Mouse (Mus musculus): Measurements from ENCODE around the gene Dlx4. TPM values are rescaled to one million over a fixed set of nuclear protein-coding genes. Genes with fewer than 3 reads are reported as not detected.

Gene Dlx4
- total RNA-seq (2015; ENCODE audit: low replicate concordance) (not detected in 2 replicates), total RNA-seq (2017; ENCODE audit: low replicate concordance) (0.70 TPM in 1 of 2 replicates, not detected in the other)

DNA sequence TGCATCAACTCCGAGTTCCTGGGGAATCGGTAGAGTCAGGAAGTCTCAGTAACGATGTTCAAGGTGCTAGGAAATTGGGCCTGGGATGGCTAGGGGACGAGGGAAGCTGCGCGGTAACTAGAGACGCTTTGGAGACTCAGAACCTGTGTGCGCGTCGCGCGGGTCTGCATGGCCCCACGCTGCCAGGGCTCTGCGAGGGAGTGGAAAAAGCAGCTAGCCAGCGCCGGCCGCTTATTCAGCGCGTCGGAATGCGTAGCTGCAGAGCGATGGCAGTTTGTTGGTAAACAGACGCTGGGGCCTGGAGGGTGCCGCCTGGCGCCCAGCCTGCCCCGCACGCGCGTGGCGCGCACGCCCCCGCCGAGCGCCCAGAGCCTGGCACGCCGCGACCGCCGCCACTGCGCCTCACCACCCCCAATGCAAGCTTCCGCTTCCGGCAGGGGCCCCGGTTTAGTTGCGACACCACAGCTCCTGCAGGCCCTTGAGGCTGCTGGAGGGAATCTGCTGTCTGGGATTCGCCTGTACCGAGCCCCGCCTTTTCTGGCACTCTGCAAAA is at the start of gene Dlx4:
Dlx4 (minus strand) TSS at position 413 of the 553 bp plus-strand sequence.
- ATAC-seq (replicated peaks; ENCODE audit: low FRiP score, poor library complexity, severe bottlenecking), result no peak

- no peak for ATAC-seq (replicated peaks; ENCODE audit: low FRiP score, poor library complexity, severe bottlenecking)
These were observed 43.8 kb upstream of the Dlx4 start for GRCm38 (mm10) chr11:95189863-95190262.

DNA sequence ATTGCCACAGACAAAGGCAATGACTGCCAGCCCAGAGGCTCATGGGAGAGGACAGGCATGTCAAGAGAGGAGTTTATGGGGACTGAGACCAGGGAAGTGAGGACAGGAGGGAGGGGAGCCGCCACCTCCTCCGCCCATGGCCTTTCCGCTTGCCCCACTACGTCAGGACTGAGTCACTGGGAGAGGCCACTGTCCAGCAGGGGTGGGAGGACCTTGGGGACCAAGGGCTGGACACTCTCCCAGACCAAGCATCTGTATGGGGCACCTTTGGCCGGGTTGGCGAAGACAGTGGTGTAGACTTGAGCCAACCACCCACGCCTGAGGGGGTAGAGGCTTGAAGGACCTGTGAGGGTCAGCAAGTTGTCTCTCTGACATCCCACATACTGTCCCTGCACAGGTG is 40.8 kb upstream of the Dlx4 start:
- ATAC-seq (replicated peaks; ENCODE audit: low FRiP score, poor library complexity, severe bottlenecking), result no peak

GRCm38 (mm10) chr11:95185700-95186099 is 39.6 kb upstream of the Dlx4 start:
- ATAC-seq (replicated peaks; ENCODE audit: low FRiP score, poor library complexity, severe bottlenecking), result no peak

DNA sequence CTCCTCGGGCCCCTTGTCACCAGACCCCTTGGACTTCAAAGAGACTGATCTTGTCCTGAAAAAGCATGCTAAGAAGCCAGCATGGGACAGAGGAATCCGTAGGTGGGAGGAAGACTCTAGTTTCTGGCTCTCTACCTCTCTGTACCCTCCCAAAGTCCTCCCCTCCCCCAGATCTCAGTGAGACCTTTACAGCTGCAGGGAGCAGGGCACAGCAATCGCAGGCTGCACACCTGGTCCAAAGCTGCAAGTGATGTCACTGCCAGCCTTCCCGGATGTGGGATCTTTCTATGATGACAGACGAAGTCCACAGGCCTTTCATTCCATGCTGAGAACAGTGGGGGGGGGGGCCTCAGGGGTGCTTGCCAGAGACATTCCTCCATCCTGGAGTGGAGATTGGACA is 38.5 kb upstream of the Dlx4 start:
- ATAC-seq (replicated peaks; ENCODE audit: low FRiP score, poor library complexity, severe bottlenecking), result no peak

DNA sequence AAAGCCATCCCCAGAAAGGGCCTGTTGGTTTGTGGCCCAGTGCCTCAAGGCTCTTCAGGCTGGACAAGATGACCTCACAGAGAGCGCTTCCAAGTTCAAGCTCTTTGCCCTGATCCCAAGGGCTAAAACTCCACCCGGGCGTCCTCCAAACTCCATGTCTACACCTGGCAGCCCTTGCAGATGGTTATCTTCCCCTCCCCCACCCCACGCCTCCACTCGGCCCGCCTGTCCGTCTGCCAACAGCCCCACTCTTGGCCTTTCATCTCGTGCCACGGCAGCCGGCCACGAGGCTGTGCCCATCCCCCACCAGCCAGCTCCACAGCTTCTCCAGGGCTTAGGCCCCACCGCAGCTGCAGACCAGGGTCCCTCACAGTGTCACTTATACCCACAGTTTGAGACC is 33.2 kb upstream of the Dlx4 start:
- ATAC-seq (replicated peaks; ENCODE audit: low FRiP score, poor library complexity, severe bottlenecking), result no peak

DNA sequence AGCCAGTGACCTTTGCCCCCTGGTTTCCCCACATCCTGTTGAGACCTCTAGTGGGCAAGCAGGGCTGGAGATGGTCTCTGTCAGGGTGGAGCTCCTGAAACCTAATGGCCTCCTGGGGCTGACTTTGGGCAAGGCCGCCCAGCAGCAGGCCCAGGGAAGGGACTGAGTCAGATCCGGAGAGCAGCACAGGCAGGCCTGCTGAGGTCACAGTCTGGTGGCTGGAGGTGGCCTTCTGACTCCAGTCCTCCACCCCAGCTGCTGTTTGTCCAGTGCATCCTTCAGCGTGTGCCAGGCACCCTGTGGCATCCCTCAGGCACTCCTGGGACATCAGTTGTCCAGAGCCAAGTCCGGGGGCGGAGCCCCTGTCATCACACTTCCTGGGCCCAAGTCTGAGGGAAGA is 19.8 kb upstream of the Dlx4 start:
- ATAC-seq (replicated peaks; ENCODE audit: low FRiP score, poor library complexity, severe bottlenecking), result 0 out of 2 replicates have a peak, but pooled peaks have one; percentile 28

DNA sequence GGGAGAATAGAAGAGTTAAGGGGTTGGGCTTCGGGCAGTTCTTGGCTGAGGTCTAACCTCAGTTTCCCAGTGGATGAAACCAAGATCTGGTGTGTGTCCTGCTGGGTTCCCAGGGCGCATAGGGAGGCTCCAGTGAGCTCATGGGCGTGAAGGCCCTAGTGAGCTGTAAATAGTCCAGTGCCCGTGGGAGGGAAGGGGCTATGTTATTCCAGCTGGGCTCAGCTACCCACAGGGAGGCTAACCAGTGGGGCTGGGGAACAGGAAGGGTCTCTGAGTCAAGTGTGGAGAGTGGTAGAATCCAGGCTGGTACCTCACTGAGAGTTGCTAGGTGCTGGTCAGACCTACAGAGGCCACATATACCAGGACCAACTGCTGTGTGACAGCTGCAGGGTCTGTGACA is 15.6 kb upstream of the Dlx4 start:
- ATAC-seq (replicated peaks; ENCODE audit: low FRiP score, poor library complexity, severe bottlenecking), result no peak

DNA sequence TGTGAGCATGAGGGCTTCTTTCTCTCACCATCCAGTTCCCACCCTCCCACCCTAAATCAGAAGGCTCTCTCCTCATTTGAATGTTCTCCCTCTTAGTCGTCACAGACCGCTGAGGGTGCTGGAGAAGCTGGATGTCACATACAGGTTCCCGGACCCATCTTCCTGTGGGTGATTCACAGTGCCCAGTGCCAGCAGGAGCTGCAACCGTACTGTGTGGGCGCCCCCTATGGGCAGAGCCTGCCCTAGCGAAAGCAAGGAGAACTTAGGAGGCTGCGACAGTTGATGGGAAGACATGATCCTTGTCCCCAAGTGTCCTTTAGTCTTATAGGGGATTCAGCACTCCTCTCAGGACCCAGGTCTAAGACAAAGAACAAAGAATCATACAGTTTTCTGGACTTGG is 14.6 kb upstream of the Dlx4 start:
- ATAC-seq (replicated peaks; ENCODE audit: low FRiP score, poor library complexity, severe bottlenecking), result no peak

- no peak for ATAC-seq (replicated peaks; ENCODE audit: low FRiP score, poor library complexity, severe bottlenecking)
These were observed 13.8 kb upstream of the Dlx4 start for GRCm38 (mm10) chr11:95159763-95160371.

DNA sequence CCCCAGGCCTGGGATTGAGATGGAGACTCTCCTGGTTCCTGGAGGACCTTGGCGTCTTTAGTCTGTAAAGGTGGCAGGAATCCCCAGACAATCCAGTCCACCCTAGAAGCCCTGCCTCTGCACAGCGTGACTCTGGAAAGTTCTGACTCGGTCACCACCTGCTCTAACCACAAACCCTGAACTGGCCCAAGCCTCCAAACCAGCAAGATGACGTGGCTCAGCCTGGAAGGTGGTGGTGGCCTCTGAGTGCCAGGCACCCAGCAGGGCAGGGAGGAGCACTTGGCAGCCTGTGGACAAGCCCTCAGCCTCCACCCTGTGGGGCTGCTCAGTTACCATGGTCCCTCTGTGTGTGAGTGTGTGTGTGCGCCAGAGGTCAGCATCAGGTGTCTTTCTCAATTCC is 11.8 kb upstream of the Dlx4 start:
- no peak for ATAC-seq (replicated peaks; ENCODE audit: low FRiP score, poor library complexity, severe bottlenecking)

- ATAC-seq (replicated peaks; ENCODE audit: low FRiP score, poor library complexity, severe bottlenecking), result no peak
These were observed 11.3 kb upstream of the Dlx4 start for GRCm38 (mm10) chr11:95157356-95157755.

GRCm38 (mm10) chr11:95155511-95155910 is 9.4 kb upstream of the Dlx4 start:
- no peak for ATAC-seq (replicated peaks; ENCODE audit: low FRiP score, poor library complexity, severe bottlenecking)

GRCm38 (mm10) chr11:95153681-95154080 is 7.6 kb upstream of the Dlx4 start:
- no peak for ATAC-seq (replicated peaks; ENCODE audit: low FRiP score, poor library complexity, severe bottlenecking)

- ATAC-seq (replicated peaks; ENCODE audit: low FRiP score, poor library complexity, severe bottlenecking), result no peak
These were observed 7.1 kb upstream of the Dlx4 start for GRCm38 (mm10) chr11:95153116-95153515.

DNA sequence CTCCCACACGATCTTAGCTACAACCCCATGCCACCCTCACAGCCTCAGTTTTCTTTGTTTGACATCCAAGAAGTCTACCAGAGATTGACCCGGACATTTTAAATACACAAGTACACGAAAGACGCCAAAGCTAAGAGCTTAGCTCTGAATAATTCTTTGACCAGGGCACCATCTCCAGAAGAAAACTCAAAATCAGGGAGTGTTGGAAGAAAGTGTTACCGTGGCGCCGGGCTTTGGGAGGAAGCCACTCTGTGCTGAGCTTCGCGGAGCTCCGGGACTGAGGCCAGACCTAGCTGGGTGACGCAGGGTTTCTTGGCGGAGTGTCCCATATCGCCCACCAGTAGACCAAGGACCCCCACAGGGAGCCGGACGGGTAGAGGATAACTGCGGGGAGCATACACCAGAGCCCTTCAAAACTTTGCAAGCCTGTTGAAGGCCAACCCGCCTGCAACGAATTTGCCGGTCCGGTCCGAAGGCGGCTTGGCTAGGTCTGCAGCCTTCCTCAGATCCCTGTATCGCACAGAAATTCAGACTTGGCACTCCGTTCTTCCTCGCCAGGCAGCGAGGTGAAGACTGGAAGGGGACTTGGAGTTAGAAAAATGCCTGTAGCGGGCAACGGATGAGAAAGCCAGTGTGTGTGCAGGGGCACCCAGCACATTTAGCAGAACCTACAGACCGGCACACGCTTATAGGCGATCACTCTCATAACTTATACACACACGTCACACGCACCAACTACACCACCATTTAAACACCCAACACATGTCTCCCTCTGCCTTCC is 4.4 kb upstream of the Dlx4 start:
- no peak for ATAC-seq (replicated peaks; ENCODE audit: low FRiP score, poor library complexity, severe bottlenecking)

DNA sequence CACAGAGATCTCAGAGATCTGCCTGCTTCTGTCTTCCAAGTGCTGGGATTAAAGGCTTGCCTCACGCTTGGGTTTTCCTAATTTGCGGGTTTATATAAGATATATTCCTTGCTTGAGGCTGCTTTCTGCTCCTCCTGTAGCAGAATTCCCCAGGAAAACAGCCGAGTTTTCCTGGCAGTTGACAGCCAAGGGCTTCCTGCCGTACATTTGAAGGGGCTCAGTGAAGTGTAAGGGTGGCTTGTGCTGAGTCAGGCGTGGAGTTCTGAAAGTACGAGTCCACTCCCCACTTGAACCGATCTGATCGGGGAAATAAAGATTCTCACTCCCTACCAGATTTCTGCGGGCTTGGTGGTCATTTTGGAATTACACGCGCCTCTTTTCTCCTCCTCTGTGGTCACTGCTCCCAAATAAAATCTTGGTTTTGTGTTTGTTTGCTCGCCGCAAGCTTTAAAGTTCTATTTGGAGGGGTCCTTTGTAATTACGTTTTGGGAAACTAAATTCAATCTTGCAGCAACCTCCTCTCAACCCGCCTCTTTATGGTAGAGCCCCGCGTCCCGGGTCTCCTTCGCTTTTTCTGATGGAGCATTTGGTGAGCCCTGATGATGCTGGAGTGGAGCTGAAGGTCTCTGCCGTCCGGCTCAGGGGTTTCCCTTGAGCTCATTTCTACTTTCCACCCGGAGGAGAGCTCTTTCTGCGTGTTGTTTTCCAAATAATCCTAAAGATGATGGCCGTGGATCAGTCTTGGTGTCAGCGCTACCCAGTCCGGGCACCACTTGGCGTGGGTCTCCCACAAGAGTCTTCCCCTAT is 3.6 kb upstream of the Dlx4 start:
- ATAC-seq (replicated peaks; ENCODE audit: low FRiP score, poor library complexity, severe bottlenecking), result no peak

DNA sequence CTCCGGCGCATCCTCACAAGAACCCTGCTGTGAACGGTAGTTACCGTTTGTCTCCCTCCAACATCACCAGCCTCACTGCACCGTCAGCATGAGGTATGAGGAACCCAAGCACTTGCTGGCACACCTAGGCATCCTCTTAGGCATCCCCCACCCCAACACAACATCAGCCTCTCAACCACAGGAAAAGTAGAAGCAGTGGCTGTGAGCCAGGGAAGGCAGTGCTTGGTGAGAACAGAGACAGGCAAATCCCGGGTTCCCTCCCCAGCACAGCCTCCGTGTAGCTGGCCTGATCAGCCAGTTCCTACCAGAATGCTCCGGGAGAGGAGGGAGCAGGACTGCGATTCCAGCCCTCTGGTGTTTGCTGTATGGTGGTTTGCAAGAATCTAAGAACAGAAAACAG is 2.7 kb upstream of the Dlx4 start:
- no peak for ATAC-seq (replicated peaks; ENCODE audit: low FRiP score, poor library complexity, severe bottlenecking)

GRCm38 (mm10) chr11:95144946-95145483 is 1.0 kb downstream of the Dlx4 start:
- no peak for ATAC-seq (replicated peaks; ENCODE audit: low FRiP score, poor library complexity, severe bottlenecking)

All from erythroblast, adult 5-6 weeks (primary cell).